Mouse (Mus musculus): ENCODE measurements around the gene Phtf2. TPM values are rescaled to one million over a fixed set of nuclear protein-coding genes. Genes with fewer than 3 reads are reported as not detected.
A peak's percentile ranks its signal among the peaks of the same experiment; 100 is the strongest.

Gene Phtf2
- total RNA-seq, 1 experiment = 44.9 TPM

GRCm38 (mm10) chr5:20880386-20880785 is 1.5 kb downstream of the Phtf2 start:
- no peak for DNase-seq (ENCODE audit: low read depth, low spot score)
- H3K4me1 ChIP-seq (ENCODE audit: control insufficient read depth in 2 of 2, insufficient read depth in 2 of 2, low read length in 2 of 2, poor library complexity in 1 of 2) = peaks cover 2 to 7% of the 10 kb centered on the region in 2 experiments; a peak in 2 of 4 replicates
- H3K4me3 ChIP-seq (ENCODE audit: insufficient read depth in 1 of 2, low read depth in 1 of 2, low read length in 2 of 2, poor library complexity in 1 of 2, severe bottlenecking in 1 of 2) = peak overlapping the region; percentile 36 to 90; a peak in 3 of 4 replicates
- TF ChIP-seq CHD2 (IDR thresholded peaks at IDR 0.05; ENCODE audit: low read depth, low read length) (no peak), HCFC1 (IDR thresholded peaks at IDR 0.05; ENCODE audit: borderline replicate concordance, insufficient read depth, low read length) (no peak), ZC3H11A (IDR thresholded peaks at IDR 0.05; ENCODE audit: borderline replicate concordance, low read depth, low read length) (no peak), MAFK (IDR thresholded peaks at IDR 0.05; ENCODE audit: insufficient read depth, low read depth, low read length) (no peak), ZNF384 (IDR thresholded peaks at IDR 0.05; ENCODE audit: low read depth, low read length) (no peak)
- no peaks in the 10 kb centered on the region for H3K36me3 ChIP-seq (ENCODE audit: control insufficient read depth, insufficient read depth, low read length, poor library complexity, severe bottlenecking)
- in situ Hi-C loops (cut with MboI; ENCODE audit: low sequenced_read_pairs in 2 of 2, unreplicated experiment in 2 of 2) = no loop called here
- H3K9me3 ChIP-seq (ENCODE audit: control insufficient read depth, insufficient read depth, low read depth, low read length) = no peaks in the 10 kb centered on the region
- no peak overlapping the region; the same call in 1 of the 2 replicates for H3K9ac ChIP-seq (ENCODE audit: insufficient read depth, low read depth, low read length, poor library complexity, severe bottlenecking)
- no peak overlapping the region for H3K27ac ChIP-seq (ENCODE audit: insufficient read depth, low read depth, low read length, poor library complexity, severe bottlenecking)

- Histone ChIP-seq H3K36me3 (ENCODE audit: control insufficient read depth, insufficient read depth, low read length, poor library complexity, severe bottlenecking) (no peaks in the 10 kb centered on the region), H3K9me3 (ENCODE audit: control insufficient read depth, insufficient read depth, low read depth, low read length) (no peaks in the 10 kb centered on the region), H3K4me1 (ENCODE audit: control insufficient read depth in 2 of 2, insufficient read depth in 2 of 2, low read length in 2 of 2, poor library complexity in 1 of 2) (peaks cover 0 to 2% of the 10 kb centered on the region in 2 experiments; a peak in 1 of 4 replicates), H3K27ac (ENCODE audit: insufficient read depth, low read depth, low read length, poor library complexity, severe bottlenecking) (no peak overlapping the region), H3K4me3 (ENCODE audit: insufficient read depth in 1 of 2, low read depth in 1 of 2, low read length in 2 of 2, poor library complexity in 1 of 2, severe bottlenecking in 1 of 2) (no peak overlapping the region), H3K9ac (ENCODE audit: insufficient read depth, low read depth, low read length, poor library complexity, severe bottlenecking) (no peak overlapping the region)
- TF ChIP-seq HCFC1 (IDR thresholded peaks at IDR 0.05; ENCODE audit: borderline replicate concordance, insufficient read depth, low read length) (no peak), MAFK (IDR thresholded peaks at IDR 0.05; ENCODE audit: insufficient read depth, low read depth, low read length) (no peak), ZC3H11A (IDR thresholded peaks at IDR 0.05; ENCODE audit: borderline replicate concordance, low read depth, low read length) (no peak), CHD2 (IDR thresholded peaks at IDR 0.05; ENCODE audit: low read depth, low read length) (no peak), ZNF384 (IDR thresholded peaks at IDR 0.05; ENCODE audit: low read depth, low read length) (no peak)
- in situ Hi-C loops (cut with MboI; ENCODE audit: low sequenced_read_pairs in 2 of 2, unreplicated experiment in 2 of 2) = no loop called here
- DNase-seq (ENCODE audit: low read depth, low spot score) = no peak
Observed at GRCm38 (mm10) chr5:20876934-20877426, 4.9 kb downstream of the Phtf2 start.

- in situ Hi-C loops (cut with MboI; ENCODE audit: low sequenced_read_pairs in 2 of 2, unreplicated experiment in 2 of 2) = no loop called here
- DNase-seq (ENCODE audit: low read depth, low spot score) = no peak
- Histone ChIP-seq H3K36me3 (ENCODE audit: control insufficient read depth, insufficient read depth, low read length, poor library complexity, severe bottlenecking) (no peaks in the 10 kb centered on the region), H3K9ac (ENCODE audit: insufficient read depth, low read depth, low read length, poor library complexity, severe bottlenecking) (no peak overlapping the region), H3K4me1 (ENCODE audit: control insufficient read depth in 2 of 2, insufficient read depth in 2 of 2, low read length in 2 of 2, poor library complexity in 1 of 2) (peaks cover 0 to 2% of the 10 kb centered on the region in 2 experiments; a peak in 1 of 4 replicates), H3K9me3 (ENCODE audit: control insufficient read depth, insufficient read depth, low read depth, low read length) (no peaks in the 10 kb centered on the region), H3K4me3 (ENCODE audit: insufficient read depth in 1 of 2, low read depth in 1 of 2, low read length in 2 of 2, poor library complexity in 1 of 2, severe bottlenecking in 1 of 2) (no peak overlapping the region), H3K27ac (ENCODE audit: insufficient read depth, low read depth, low read length, poor library complexity, severe bottlenecking) (no peak overlapping the region)
- no peak for TF ChIP-seq CHD2 (IDR thresholded peaks at IDR 0.05; ENCODE audit: low read depth, low read length)
- TF ChIP-seq MAFK (IDR thresholded peaks at IDR 0.05; ENCODE audit: insufficient read depth, low read depth, low read length) = no peak
- TF ChIP-seq HCFC1 (IDR thresholded peaks at IDR 0.05; ENCODE audit: borderline replicate concordance, insufficient read depth, low read length) = no peak
- TF ChIP-seq ZC3H11A (IDR thresholded peaks at IDR 0.05; ENCODE audit: borderline replicate concordance, low read depth, low read length) = no peak
- TF ChIP-seq ZNF384 (IDR thresholded peaks at IDR 0.05; ENCODE audit: low read depth, low read length) = no peak
Observed at GRCm38 (mm10) chr5:20873146-20873545, 8.8 kb downstream of the Phtf2 start.

GRCm38 (mm10) chr5:20865193-20865755 is 16.6 kb downstream of the Phtf2 start:
- Histone ChIP-seq H3K27ac (ENCODE audit: insufficient read depth, low read depth, low read length, poor library complexity, severe bottlenecking) (no peak overlapping the region), H3K9ac (ENCODE audit: insufficient read depth, low read depth, low read length, poor library complexity, severe bottlenecking) (no peak overlapping the region), H3K4me1 (ENCODE audit: control insufficient read depth in 2 of 2, insufficient read depth in 2 of 2, low read length in 2 of 2, poor library complexity in 1 of 2) (peaks cover 2 to 4% of the 10 kb centered on the region in 2 experiments; a peak in 1 of 4 replicates), H3K4me3 (ENCODE audit: insufficient read depth in 1 of 2, low read depth in 1 of 2, low read length in 2 of 2, poor library complexity in 1 of 2, severe bottlenecking in 1 of 2) (no peak overlapping the region), H3K9me3 (ENCODE audit: control insufficient read depth, insufficient read depth, low read depth, low read length) (no peaks in the 10 kb centered on the region), H3K36me3 (ENCODE audit: control insufficient read depth, insufficient read depth, low read length, poor library complexity, severe bottlenecking) (no peaks in the 10 kb centered on the region)
- in situ Hi-C loops (cut with MboI; ENCODE audit: low sequenced_read_pairs in 2 of 2, unreplicated experiment in 2 of 2) = no loop called here
- no peak for DNase-seq (ENCODE audit: low read depth, low spot score)
- TF ChIP-seq HCFC1 (IDR thresholded peaks at IDR 0.05; ENCODE audit: borderline replicate concordance, insufficient read depth, low read length) (no peak), ZNF384 (IDR thresholded peaks at IDR 0.05; ENCODE audit: low read depth, low read length) (no peak), MAFK (IDR thresholded peaks at IDR 0.05; ENCODE audit: insufficient read depth, low read depth, low read length) (no peak), CHD2 (IDR thresholded peaks at IDR 0.05; ENCODE audit: low read depth, low read length) (no peak), ZC3H11A (IDR thresholded peaks at IDR 0.05; ENCODE audit: borderline replicate concordance, low read depth, low read length) (no peak)
